Comparison of ENCODE assay signal across 22 mouse cellular contexts in genomic region chr6:36175112-36175511, GRCm38 (mm10).
DNase-seq lines count a peak whose midpoint lies in the region; ATAC-seq lines count a peak whose summit lies in the region.
"Had no signal": no experiment of that assay in that cellular context is flagged by ENCODE, and none has a peak within 500 bp of the region (broad histone marks: within the 10 kb centered on the region; RNA-seq: fewer than 3 reads in every experiment).

No protein-coding gene starts in this region.

- WGBS in liver, embryonic 11.5 days = 63% methylated on average over 3 of the region's 3 CpGs
- WGBS in lung, embryonic 15.5 days = 12% methylated on average over 3 of the region's 3 CpGs
- 28% methylated on average over 3 of the region's 3 CpGs for whole genome bisulfite sequencing in stomach, embryonic 14.5 days

- no peak overlapping the region for H3K9ac ChIP-seq in liver, embryonic 11.5 days (ENCODE audit: low read depth, low read length)
- no peak overlapping the region for H3K9ac ChIP-seq in lung, embryonic 15.5 days
- H3K9ac ChIP-seq in stomach, embryonic 14.5 days (replicated peaks; ENCODE audit: low read depth, low read length) = no peak overlapping the region
- H3K9ac ChIP-seq: embryonic facial prominence, embryonic 12.5 days; forebrain, embryonic 13.5 days had no signal

- H3K9me3 ChIP-seq in liver, embryonic 11.5 days (ENCODE audit: control insufficient read depth, low read length) = no peaks in the 10 kb centered on the region
- H3K9me3 ChIP-seq in lung, embryonic 15.5 days = no peaks in the 10 kb centered on the region
- H3K9me3 ChIP-seq in stomach, embryonic 14.5 days (ENCODE audit: control insufficient read depth, low read depth, low read length) = no peaks in the 10 kb centered on the region
- H3K9me3 ChIP-seq: embryonic facial prominence, embryonic 12.5 days; forebrain, embryonic 13.5 days; midbrain, embryonic 10.5 days had no signal

- no peaks in the 10 kb centered on the region for H3K36me3 ChIP-seq in liver, embryonic 11.5 days (ENCODE audit: control insufficient read depth, insufficient read depth, low read length)
- H3K36me3 ChIP-seq in lung, embryonic 15.5 days = no peaks in the 10 kb centered on the region
- no peaks in the 10 kb centered on the region for H3K36me3 ChIP-seq in stomach, embryonic 14.5 days (ENCODE audit: control insufficient read depth, insufficient read depth, low read length)
- H3K36me3 ChIP-seq: embryonic facial prominence, embryonic 12.5 days; midbrain, embryonic 10.5 days had no signal

- DNase-seq in liver = peak; percentile 5
- no peak for DNase-seq in liver, embryonic 11.5 days (ENCODE audit: low spot score)
- DNase-seq in embryo, embryonic 9.5 days (ENCODE audit: extremely low spot score) = no peak
- no peak for DNase-seq in layer of hippocampus, postnatal 10 days (ENCODE audit: low spot score in 2 of 2)
- no peak for DNase-seq in adrenal gland, adult 8-10 months
- DNase-seq: cerebellum, adult 2 months; gastrocnemius, postnatal 10 days; heart, adult 2 months; heart, postnatal 4 days; kidney, adult 18-20 months; kidney, postnatal 36 days; layer of hippocampus, postnatal 36 days; right cerebral cortex, postnatal 4 days; thymus, postnatal 36 days had no signal

- no peak overlapping the region for H3K27ac ChIP-seq in liver, embryonic 11.5 days (ENCODE audit: low read depth, low read length)
- no peak overlapping the region for H3K27ac ChIP-seq in lung, embryonic 15.5 days
- H3K27ac ChIP-seq in stomach, embryonic 14.5 days (ENCODE audit: low read length) = 0 out of 2 replicates have a peak overlapping the region, but pooled peaks have one; percentile 21
- H3K27ac ChIP-seq: embryonic facial prominence, embryonic 12.5 days; forebrain, embryonic 13.5 days; heart, adult 2 months; macrophage; midbrain, embryonic 10.5 days had no signal

- no peaks in the 10 kb centered on the region for H3K4me1 ChIP-seq in liver, embryonic 11.5 days (replicated peaks; ENCODE audit: control insufficient read depth, insufficient read depth, low read length)
- H3K4me1 ChIP-seq in lung, embryonic 15.5 days = no peaks in the 10 kb centered on the region
- no peaks in the 10 kb centered on the region for H3K4me1 ChIP-seq in stomach, embryonic 14.5 days (ENCODE audit: control insufficient read depth, insufficient read depth, low read length)
- H3K4me1 ChIP-seq: embryonic facial prominence, embryonic 12.5 days; forebrain, embryonic 13.5 days had no signal

- no peak overlapping the region for H3K4me2 ChIP-seq in liver, embryonic 11.5 days
- H3K4me2 ChIP-seq in lung, embryonic 15.5 days = no peak overlapping the region
- no peak overlapping the region for H3K4me2 ChIP-seq in stomach, embryonic 14.5 days (replicated peaks; ENCODE audit: low read depth, low read length)
- H3K4me2 ChIP-seq: embryonic facial prominence, embryonic 12.5 days; forebrain, embryonic 13.5 days had no signal

- ATAC-seq in liver, embryonic 11.5 days (replicated peaks; ENCODE audit: low FRiP score) = peak; percentile 31; the same call in 1 of the 2 replicates
- ATAC-seq in lung, embryonic 15.5 days (ENCODE audit: borderline replicate concordance, extremely low read depth, low FRiP score, low TSS enrichment) = peak; percentile 39; the same call in 1 of the 2 replicates
- peak; percentile 89 for ATAC-seq in stomach, embryonic 14.5 days (ENCODE audit: insufficient number of reproducible peaks, insufficient read depth, low FRiP score, low read depth)
- ATAC-seq: forebrain, embryonic 13.5 days; hindbrain, embryonic 16.5 days had no signal

- H3K4me3 ChIP-seq in liver, embryonic 11.5 days (ENCODE audit: low read depth, low read length) = no peak overlapping the region
- H3K4me3 ChIP-seq in lung, embryonic 15.5 days = no peak overlapping the region
- H3K4me3 ChIP-seq in stomach, embryonic 14.5 days (ENCODE audit: low read depth, low read length) = no peak overlapping the region
- H3K4me3 ChIP-seq: embryonic facial prominence, embryonic 12.5 days; erythroblast, embryonic 14.5 days; forebrain, embryonic 13.5 days; heart, adult 2 months; midbrain, embryonic 10.5 days had no signal

- no peaks in the 10 kb centered on the region for H3K27me3 ChIP-seq in liver, embryonic 11.5 days (replicated peaks; ENCODE audit: control insufficient read depth, insufficient read depth, low read length)
- H3K27me3 ChIP-seq in lung, embryonic 15.5 days = no peaks in the 10 kb centered on the region
- H3K27me3 ChIP-seq in stomach, embryonic 14.5 days (ENCODE audit: control insufficient read depth, insufficient read depth, low read length) = no peaks in the 10 kb centered on the region
- H3K27me3 ChIP-seq: embryonic facial prominence, embryonic 12.5 days; forebrain, embryonic 13.5 days had no signal

Comparison
In these comparisons a context has a peak if more than half of its experiments do, and no peak if none do; other contexts are left out.
1. ATAC-seq: peak in every context shown above with its lines; median percentile 89 in stomach, embryonic 14.5 days; 39 in lung, embryonic 15.5 days; 31 in liver, embryonic 11.5 days.